Mouse (Mus musculus) spleen, adult 2 months (tissue): ENCODE measurements around the gene Zfp786.

Experiments
- CTCF ChIP-seq: fragments of 200-500 bp; IDR thresholded peaks from 2 replicates; pipeline ENCODE4 v1.5.1; 2011; ENCODE audit warnings: mild to moderate bottlenecking, inconsistent platforms; ENCODE audit not compliant: insufficient read depth, insufficient read length, insufficient replicate concordance; ENCODE audit errors: extremely low read depth
- POLR2A ChIP-seq: fragments of 200-500 bp; IDR thresholded peaks from 2 replicates; pipeline ENCODE4 v1.6.1; 2011; ENCODE audit warnings: low read depth, low read length, inconsistent platforms

GRCm38 (mm10) chr6:47821776-47822175 is 8.9 kb downstream of the Zfp786 start:
- TF ChIP-seq POLR2A (no peak), CTCF (no peak)
